Mouse (Mus musculus) heart, adult 2 months (tissue): ENCODE data around the gene Cyth4.

Experiments
- CTCF ChIP-seq: fragments of 200-600 bp; IDR thresholded peaks from 2 replicates; pipeline ENCODE4 v1.8.1; 2022; ENCODE audit warnings: antibody characterized with exemption, mild to moderate bottlenecking, moderate library complexity
- EP300 ChIP-seq: fragments of 200-500 bp; IDR thresholded peaks from 2 replicates; pipeline ENCODE4 v1.6.1; 2011; ENCODE audit warnings: low read depth, low read length, control low read depth; ENCODE audit not compliant: insufficient read depth
- POLR2A ChIP-seq: fragments of 200-500 bp; IDR thresholded peaks from 2 replicates; pipeline ENCODE4 v1.6.1; 2011; ENCODE audit warnings: mild to moderate bottlenecking, low read depth, low read length, control low read depth; ENCODE audit not compliant: insufficient read depth

DNA sequence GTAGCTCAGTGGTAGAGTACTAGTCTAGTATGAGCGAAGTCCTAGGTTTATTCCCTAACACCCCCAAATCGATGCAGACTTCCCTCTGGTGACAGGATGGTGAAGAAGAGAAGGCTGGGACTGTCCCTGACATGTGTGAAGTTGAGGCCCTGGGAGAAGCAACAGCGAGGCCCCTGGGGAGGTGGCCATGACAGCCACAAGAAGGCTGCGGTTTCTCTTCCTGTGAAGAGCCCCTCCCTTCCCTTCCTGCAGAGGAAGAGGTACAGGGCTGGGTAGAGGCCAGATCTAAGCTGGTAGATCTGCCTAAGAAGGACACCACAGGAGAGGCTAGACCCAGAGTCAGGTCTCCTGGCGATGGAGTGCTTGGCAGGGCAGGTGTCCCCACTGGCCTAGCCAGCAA, 32.9 kb upstream of the Cyth4 start:
- no peak for TF ChIP-seq POLR2A
- no peak for TF ChIP-seq CTCF
- no peak for TF ChIP-seq EP300
